Mouse (Mus musculus) subcutaneous adipose tissue, adult 2 months (tissue): ENCODE measurements around the gene Cfap69. TPM values are rescaled to one million over a fixed set of nuclear protein-coding genes. Genes with fewer than 3 reads are reported as not detected.

Experiments used
- polyA plus RNA-seq: library from polyadenylated mRNA; depleted of rRNA; stranded (reverse); fragments of >200 nt; gene quantifications from 2 replicates; pipeline ENCODE4 v1.2.3, GENCODE M21; 2012; ENCODE audit warnings: low replicate concordance; rRNA removed

Gene Cfap69
- polyA plus RNA-seq, result 0.24 and 3.5 TPM in 2 replicates

DNA sequence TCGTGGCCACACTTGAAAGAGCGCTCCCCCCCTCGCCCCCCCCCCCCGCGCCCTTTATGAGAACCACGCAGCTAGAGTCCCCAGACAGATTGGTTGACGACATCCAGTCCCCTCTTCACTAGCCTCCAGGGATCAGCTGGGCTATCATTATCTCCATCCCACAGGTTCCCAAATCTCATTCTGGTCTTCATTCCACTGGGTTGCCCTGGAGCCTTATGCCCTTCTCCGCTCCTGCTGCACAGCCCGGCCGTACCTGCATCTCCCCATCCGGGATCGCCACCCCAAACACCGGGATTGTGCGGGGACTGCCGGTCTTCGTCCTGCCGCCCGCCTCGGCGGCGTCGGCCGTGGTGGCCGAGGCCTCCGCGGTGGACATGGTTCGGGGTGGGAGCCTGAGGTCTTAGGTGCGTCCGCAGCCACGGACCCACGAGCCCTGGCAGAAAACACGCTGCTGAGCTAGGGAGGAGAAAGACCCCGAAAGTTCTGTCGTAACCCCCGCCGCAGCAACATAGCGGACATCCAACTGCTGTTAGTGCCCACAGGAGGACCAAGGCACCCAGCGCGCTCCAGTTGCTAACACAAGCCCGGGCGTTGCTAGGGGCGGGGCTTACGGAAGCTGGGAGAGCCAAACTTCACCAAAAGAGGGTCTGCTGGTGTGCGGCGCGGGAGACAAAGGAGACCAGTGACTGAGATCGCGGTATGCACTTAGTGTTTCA lies at the start of gene Cfap69:
TSS of gene Cfap69 (minus strand) at position 585 of the 716 bp plus-strand sequence.

DNA sequence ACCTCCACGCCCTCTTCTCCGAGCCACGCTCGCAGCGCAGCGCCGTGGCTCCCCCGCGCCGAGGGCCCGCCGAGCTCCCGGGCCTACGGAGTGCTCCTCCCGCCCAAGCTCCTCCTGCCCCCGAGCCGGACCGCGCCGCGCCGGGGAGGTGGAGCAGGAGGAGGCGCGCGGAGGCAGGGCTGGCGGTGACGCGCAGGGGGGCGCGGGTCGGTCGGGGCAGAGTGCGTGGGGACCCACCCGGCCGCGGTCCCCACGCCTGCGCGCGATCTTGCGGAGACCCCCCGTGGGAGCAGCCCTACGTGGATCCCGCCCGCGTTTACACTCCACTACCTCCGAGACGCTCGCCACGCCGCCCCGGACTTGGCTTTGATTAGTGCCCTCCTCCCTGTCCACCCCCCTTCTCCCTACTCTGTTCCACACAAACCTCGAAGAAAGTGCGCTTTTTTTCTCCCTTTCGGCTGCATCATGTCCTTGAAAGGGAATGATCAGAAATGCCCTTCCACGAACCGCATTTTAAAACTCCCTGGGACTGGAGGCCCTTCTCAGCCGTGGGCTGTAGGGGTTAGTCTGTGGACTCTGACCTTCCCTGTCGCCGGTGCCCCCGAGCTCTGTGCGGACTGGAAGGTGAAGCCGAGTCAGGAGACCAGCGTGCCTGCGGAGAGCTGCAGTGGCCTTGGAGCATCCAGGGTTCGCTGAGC lies 30.1 kb upstream of the Cfap69 start, which contains the start of gene Steap2:
TSS of gene Steap2 (minus strand) at position 623 of the 698 bp plus-strand sequence.

GRCm38 (mm10) chr5:5573749-5574317 lies 90.2 kb downstream of the Cfap69 start, which contains the start of gene Gm8773:
Gm8773 (plus strand) TSS chr5:5573799.

DNA sequence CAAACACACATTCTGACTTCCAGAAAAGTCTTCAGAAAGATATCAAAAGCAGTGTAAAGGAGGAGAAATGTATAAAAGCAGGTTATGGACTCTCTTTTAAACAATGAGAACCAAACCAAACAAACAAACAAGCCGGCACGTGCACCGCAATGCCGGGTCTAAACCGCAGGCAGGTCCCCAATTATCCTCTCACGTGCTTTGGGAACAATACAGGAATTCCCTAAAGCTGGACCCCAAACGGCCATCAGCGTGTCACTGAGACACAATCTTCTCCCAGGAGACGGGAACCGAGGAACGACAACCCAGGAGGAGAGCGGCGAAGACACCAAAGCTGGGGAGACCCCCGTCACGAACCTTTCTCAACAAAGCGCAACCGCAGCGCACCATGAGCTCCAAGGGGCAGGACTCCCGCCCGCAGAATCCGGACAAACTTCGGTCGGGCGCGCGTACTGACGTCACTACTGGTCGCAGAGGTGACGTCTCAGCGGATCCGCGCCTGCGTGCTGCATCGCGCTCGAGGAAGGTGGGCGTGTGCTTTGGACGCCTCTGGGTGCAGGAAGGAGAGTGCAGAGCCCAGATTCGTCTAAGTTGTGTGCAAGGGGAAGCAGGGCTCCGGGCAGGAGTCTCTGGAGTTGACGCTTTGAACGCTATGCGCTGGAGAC lies 104.8 kb downstream of the Cfap69 start, which contains the start of gene Gtpbp10:
TSS of gene Gtpbp10 (minus strand) at position 460 of the 662 bp plus-strand sequence.

Other genes with a start within 250 kb of the Cfap69 start
- 11.0 and 17.8 TPM in 2 replicates for gene Cdk14, start 243.9 kb downstream of the Cfap69 start, polyA plus RNA-seq
- not detected in 2 replicates for gene 1700015F17Rik, start 185.1 kb downstream of the Cfap69 start, polyA plus RNA-seq
- 16.6 and 22.5 TPM in 2 replicates for gene Cldn12, start 149.3 kb downstream of the Cfap69 start, polyA plus RNA-seq
- gene Gtpbp10, start 104.7 kb downstream of the Cfap69 start, polyA plus RNA-seq, result 3.5 and 4.3 TPM in 2 replicates
- gene Gm8773, start 90.4 kb downstream of the Cfap69 start, polyA plus RNA-seq, result 0.33 and 0.46 TPM in 2 replicates
- 1.5 and 11.7 TPM in 2 replicates for gene Steap2, start 30.3 kb upstream of the Cfap69 start, polyA plus RNA-seq
- gene Steap1, start 85.1 kb upstream of the Cfap69 start, polyA plus RNA-seq, result 0.09 and 1.3 TPM in 2 replicates